Mouse (Mus musculus): ENCODE data around the gene 2900026A02Rik.

DNA sequence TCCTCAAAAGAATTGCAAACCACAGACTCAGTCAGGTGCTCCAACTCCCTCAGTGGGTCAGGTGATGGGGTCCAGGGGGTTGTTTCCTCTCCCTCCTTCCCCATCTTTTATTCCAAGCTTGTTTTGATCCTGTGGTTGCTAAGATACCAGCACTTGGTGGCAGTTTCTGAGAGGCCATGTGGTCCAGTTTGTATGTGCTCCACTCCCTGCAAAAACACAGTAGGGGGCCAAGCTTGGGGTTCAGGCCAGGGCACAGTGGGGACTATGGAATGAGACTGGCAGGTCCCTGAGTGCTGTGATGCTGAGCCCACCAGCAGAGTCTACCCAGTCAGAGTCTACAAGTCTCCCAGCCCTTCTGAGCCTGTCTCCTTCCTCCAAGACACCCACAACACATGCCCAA, 171.2 kb downstream of the 2900026A02Rik start:
- no peak for TF ChIP-seq GATA1 (IDR thresholded peaks at IDR 0.05; ENCODE audit: low read length)
- TF ChIP-seq TAL1 (IDR thresholded peaks at IDR 0.05; ENCODE audit: low read length): no peak
